Mouse (Mus musculus) limb, embryonic 10.5 days (tissue): ENCODE results near the gene Fam83e. TPM values are rescaled to one million over a fixed set of nuclear protein-coding genes. Genes with fewer than 3 reads are reported as not detected.
A peak's percentile ranks its signal among the peaks of the same experiment; 100 is the strongest.

Experiments used
- DNase-seq: peaks from one replicate; pipeline ENCODE4 v3.0.0-alpha.2; 2017; ENCODE audit warnings: low spot score
- H3K27ac ChIP-seq: fragments of 300-500 bp; sonication (generic); 2 replicates; pipeline ENCODE4 v1.5.1; 2016; ENCODE audit warnings: mild to moderate bottlenecking
- H3K27me3 ChIP-seq: fragments of 300-500 bp; sonication (generic); 2 replicates; pipeline ENCODE4 v1.6.1; 2016; ENCODE audit warnings: low read depth, mild to moderate bottlenecking; ENCODE audit not compliant: poor library complexity, severe bottlenecking
- H3K36me3 ChIP-seq: fragments of 300-500 bp; sonication (generic); 2 replicates; pipeline ENCODE4 v1.6.1; 2016; ENCODE audit warnings: mild to moderate bottlenecking, moderate library complexity
- H3K4me1 ChIP-seq: fragments of 300-500 bp; sonication (generic); 2 replicates; pipeline ENCODE4 v1.6.1; 2016
- H3K4me3 ChIP-seq: fragments of 300-500 bp; sonication (generic); 2 replicates; pipeline ENCODE4 v1.5.1; 2016; ENCODE audit warnings: mild to moderate bottlenecking, moderate library complexity
- H3K9me3 ChIP-seq: fragments of 300-500 bp; sonication (generic); replicated peaks from 2 replicates; pipeline ENCODE4 v1.6.1; 2016; ENCODE audit warnings: mild to moderate bottlenecking
- WGBS: fragments of 180-500 bp; shearing (Covaris S2); methylation state at CpG from one replicate; pipeline ENCODE4 v1.1.7; 2016; 5-methylcytosine and 5-hydroxymethylcytosine counted together
- polyA plus RNA-seq: library from polyadenylated mRNA; unstranded; fragments of >200 nt; fragmentation: Nextera tagmentation; extraction: Ambion mirVana; gene quantifications from 2 replicates; pipeline ENCODE4 v1.2.1, GENCODE M21; 2016

Fam83e gene
- 2.1 and 2.4 TPM in 2 replicates for polyA plus RNA-seq

- H3K27me3 ChIP-seq, result no peaks in the 10 kb centered on the region
- peak within 1 kb of the TSS; percentile 74; the same call in 1 of the 2 replicates for H3K4me3 ChIP-seq
- no peak for DNase-seq
- peak within 1 kb of the TSS; percentile 19; the same call in 1 of the 2 replicates for H3K27ac ChIP-seq
- H3K4me1 ChIP-seq, result peaks cover 46% of the 10 kb centered on the region
- H3K36me3 ChIP-seq, result peaks cover 70% of the 10 kb centered on the region
- no peaks in the 10 kb centered on the region for H3K9me3 ChIP-seq
- 84% methylated on average over 14 of the region's 14 CpGs for WGBS
Measured at GRCm38 (mm10) chr7:45720413-45721233, at the start of gene Fam83e. Gene Fam83e (plus strand): TSS chr7:45721212.

- no peaks in the 10 kb centered on the region for H3K9me3 ChIP-seq
- no peak for DNase-seq
- H3K27me3 ChIP-seq, result no peaks in the 10 kb centered on the region
- H3K4me3 ChIP-seq, result no peak overlapping the region
- H3K27ac ChIP-seq, result no peak overlapping the region
- no peaks in the 10 kb centered on the region for H3K36me3 ChIP-seq
- 75% methylated on average over 7 of the region's 7 CpGs for WGBS
- H3K4me1 ChIP-seq, result peaks cover 8% of the 10 kb centered on the region
Measured at GRCm38 (mm10) chr7:45677627-45678295, 43.3 kb upstream of the Fam83e start.

GRCm38 (mm10) chr7:45678513-45678912 is 42.5 kb upstream of the Fam83e start:
- Histone ChIP-seq H3K9me3 (no peaks in the 10 kb centered on the region), H3K36me3 (no peaks in the 10 kb centered on the region), H3K27ac (no peak overlapping the region), H3K4me3 (no peak overlapping the region), H3K27me3 (no peaks in the 10 kb centered on the region), H3K4me1 (peaks cover 15% of the 10 kb centered on the region)
- 96% methylated on average over 14 of the region's 14 CpGs for WGBS
- DNase-seq, result no peak

- no peaks in the 10 kb centered on the region for H3K27me3 ChIP-seq
- 87% methylated on average over 14 of the region's 14 CpGs for WGBS
- H3K36me3 ChIP-seq, result no peaks in the 10 kb centered on the region
- DNase-seq, result no peak
- no peaks in the 10 kb centered on the region for H3K9me3 ChIP-seq
- peaks cover 27% of the 10 kb centered on the region for H3K4me1 ChIP-seq
- H3K27ac ChIP-seq, result no peak overlapping the region
- no peak overlapping the region for H3K4me3 ChIP-seq
Measured at GRCm38 (mm10) chr7:45679966-45680621, 40.9 kb upstream of the Fam83e start.

- Histone ChIP-seq H3K4me1 (peaks cover 38% of the 10 kb centered on the region), H3K9me3 (no peaks in the 10 kb centered on the region), H3K4me3 (no peak overlapping the region), H3K36me3 (no peaks in the 10 kb centered on the region), H3K27me3 (no peaks in the 10 kb centered on the region), H3K27ac (no peak overlapping the region)
- DNase-seq, result no peak
- 86% methylated on average over 8 of the region's 8 CpGs for WGBS
Measured at GRCm38 (mm10) chr7:45681046-45681736, 39.8 kb upstream of the Fam83e start.

- peak overlapping the region; percentile 20; the same call in 1 of the 2 replicates for H3K4me3 ChIP-seq
Measured at GRCm38 (mm10) chr7:45682144-45683126, 38.6 kb upstream of the Fam83e start.

GRCm38 (mm10) chr7:45683396-45684050 is 37.5 kb upstream of the Fam83e start, which contains the start of gene Ntn5:
Gene Ntn5 (plus strand): TSS chr7:45684022.
- WGBS, result 72% methylated on average over 7 of the region's 7 CpGs
- H3K4me3 ChIP-seq, result peak within 1 kb of the TSS; percentile 20; the same call in 1 of the 2 replicates
- H3K36me3 ChIP-seq, result no peaks in the 10 kb centered on the region
- peaks cover 43% of the 10 kb centered on the region for H3K4me1 ChIP-seq
- no peaks in the 10 kb centered on the region for H3K27me3 ChIP-seq
- H3K9me3 ChIP-seq, result no peaks in the 10 kb centered on the region
- H3K27ac ChIP-seq, result peak within 1 kb of the TSS; percentile 84
- DNase-seq, result no peak

More at GRCm38 (mm10) chr7:45682144-45683126, 38.6 kb upstream of the Fam83e start:
- H3K27ac ChIP-seq, result peak overlapping the region; percentile 84
- no peaks in the 10 kb centered on the region for H3K27me3 ChIP-seq
- peaks cover 43% of the 10 kb centered on the region for H3K4me1 ChIP-seq
- H3K9me3 ChIP-seq, result no peaks in the 10 kb centered on the region
- 31% methylated on average over 14 of the region's 14 CpGs for WGBS
- DNase-seq, result peak; percentile 96
- no peaks in the 10 kb centered on the region for H3K36me3 ChIP-seq

GRCm38 (mm10) chr7:45685811-45686210 is 35.2 kb upstream of the Fam83e start:
- Histone ChIP-seq H3K27ac (peak overlapping the region; percentile 54), H3K9me3 (no peaks in the 10 kb centered on the region), H3K4me1 (peaks cover 54% of the 10 kb centered on the region), H3K36me3 (no peaks in the 10 kb centered on the region), H3K4me3 (peak overlapping the region; percentile 9; the same call in 1 of the 2 replicates), H3K27me3 (no peaks in the 10 kb centered on the region)
- WGBS, result 39% methylated on average over 10 of the region's 10 CpGs
- DNase-seq, result no peak

GRCm38 (mm10) chr7:45686841-45687240 is 34.2 kb upstream of the Fam83e start:
- no peak overlapping the region; the same call in 1 of the 2 replicates for H3K27ac ChIP-seq
- H3K9me3 ChIP-seq, result no peaks in the 10 kb centered on the region
- DNase-seq, result no peak
- WGBS, result 89% methylated on average over 3 of the region's 3 CpGs
- no peak overlapping the region for H3K4me3 ChIP-seq
- H3K27me3 ChIP-seq, result no peaks in the 10 kb centered on the region
- H3K36me3 ChIP-seq, result no peaks in the 10 kb centered on the region
- H3K4me1 ChIP-seq, result peaks cover 54% of the 10 kb centered on the region

- no peak overlapping the region for H3K4me3 ChIP-seq
- peak overlapping the region; percentile 7; the same call in 1 of the 2 replicates for H3K27ac ChIP-seq
Measured at GRCm38 (mm10) chr7:45689099-45689498, 31.9 kb upstream of the Fam83e start.

GRCm38 (mm10) chr7:45689800-45690199 is 31.2 kb upstream of the Fam83e start:
- Histone ChIP-seq H3K27ac (no peak overlapping the region), H3K27me3 (no peaks in the 10 kb centered on the region), H3K36me3 (no peaks in the 10 kb centered on the region), H3K4me1 (peaks cover 41% of the 10 kb centered on the region), H3K9me3 (no peaks in the 10 kb centered on the region), H3K4me3 (no peak overlapping the region)
- no peak for DNase-seq
- 82% methylated on average over 11 of the region's 11 CpGs for WGBS

More at GRCm38 (mm10) chr7:45689099-45689498, 31.9 kb upstream of the Fam83e start:
- no peak for DNase-seq
- WGBS, result 61% methylated on average over 6 of the region's 6 CpGs
- Histone ChIP-seq H3K36me3 (no peaks in the 10 kb centered on the region), H3K4me1 (peaks cover 38% of the 10 kb centered on the region), H3K9me3 (no peaks in the 10 kb centered on the region), H3K27me3 (no peaks in the 10 kb centered on the region)
